Mouse (Mus musculus): ENCODE measurements around the gene Adig.
A peak's percentile ranks its signal among the peaks of the same experiment; 100 is the strongest.

Gene Adig

GRCm38 (mm10) chr2:158539433-158540305 is 37.3 kb downstream of the Adig start:
- no peak for DNase-seq (ENCODE audit: low spot score in 2 of 2)

- DNase-seq (ENCODE audit: low spot score in 2 of 2): no peak
Measured at GRCm38 (mm10) chr2:158541286-158541685, 38.9 kb downstream of the Adig start.

- DNase-seq (ENCODE audit: low spot score in 2 of 2): no peak
Measured at GRCm38 (mm10) chr2:158545266-158545665, 42.9 kb downstream of the Adig start.

GRCm38 (mm10) chr2:158546751-158547150 is 44.3 kb downstream of the Adig start:
- DNase-seq (ENCODE audit: low spot score in 2 of 2): no peak

GRCm38 (mm10) chr2:158550067-158550466 is 47.7 kb downstream of the Adig start:
- peak; percentile 16 to 52 for DNase-seq (ENCODE audit: low spot score in 2 of 2)

- DNase-seq (ENCODE audit: low spot score in 2 of 2): no peak
Measured at GRCm38 (mm10) chr2:158554366-158554765, 52.0 kb downstream of the Adig start.

- DNase-seq (ENCODE audit: low spot score in 2 of 2): peak; percentile 34 to 42
Measured at GRCm38 (mm10) chr2:158555252-158555651, 52.8 kb downstream of the Adig start.

- DNase-seq (ENCODE audit: low spot score in 2 of 2): peak in 1 of 2 experiments; percentile 18
Measured at GRCm38 (mm10) chr2:158555812-158556211, 53.4 kb downstream of the Adig start.

GRCm38 (mm10) chr2:158556225-158556624 is 53.8 kb downstream of the Adig start:
- peak; percentile 25 to 80 for DNase-seq (ENCODE audit: low spot score in 2 of 2)

- no peak for DNase-seq (ENCODE audit: low spot score in 2 of 2)
Measured at GRCm38 (mm10) chr2:158556750-158557149, 54.3 kb downstream of the Adig start.
